Mouse (Mus musculus): ENCODE data around the gene Dlgap4. TPM values are rescaled to one million over a fixed set of nuclear protein-coding genes. Genes with fewer than 3 reads are reported as not detected.

Dlgap4 gene
- polyA plus RNA-seq, 1 experiment, result 116 TPM

GRCm38 (mm10) chr2:156626544-156626943 lies 13.0 kb downstream of the Dlgap4 start:
- H3K4me1 ChIP-seq (ENCODE audit: control insufficient read depth, insufficient read depth, low read length), result no peaks in the 10 kb centered on the region
- no peak for DNase-seq
- WGBS, result 60% methylated on average over 8 of the region's 8 CpGs
- no peak overlapping the region for H3K4me3 ChIP-seq (replicated peaks; ENCODE audit: extremely low read depth, low read depth, low read length)
- TF ChIP-seq POLR2A (IDR thresholded peaks at IDR 0.05; ENCODE audit: borderline replicate concordance, extremely low read depth, low read depth, low read length) (no peak), CTCF (IDR thresholded peaks at IDR 0.05; ENCODE audit: insufficient read depth, low read length) (no peak)

DNA sequence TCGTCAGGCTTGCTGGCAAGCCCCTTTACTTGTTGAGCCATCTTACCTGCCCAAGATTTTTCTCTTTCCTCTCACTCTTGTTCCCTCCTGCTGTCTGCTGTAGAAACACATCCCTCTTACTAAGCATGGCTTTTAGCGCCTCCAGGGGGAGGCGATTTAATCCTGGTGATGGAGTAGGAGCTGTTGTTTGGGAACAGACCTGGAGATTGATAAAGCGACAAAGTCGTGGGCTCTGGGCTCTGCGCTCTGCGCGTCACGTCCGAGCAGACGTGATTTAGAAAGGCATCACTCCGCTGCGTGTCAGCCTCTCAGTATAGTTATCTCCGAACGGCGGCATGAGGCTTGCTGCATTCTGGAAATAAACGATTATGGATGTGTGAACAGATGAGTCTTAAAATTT lies 14.4 kb downstream of the Dlgap4 start:
- 37% methylated on average over 17 of the region's 17 CpGs for WGBS
- no peak for TF ChIP-seq POLR2A (IDR thresholded peaks at IDR 0.05; ENCODE audit: borderline replicate concordance, extremely low read depth, low read depth, low read length)
- H3K4me1 ChIP-seq (ENCODE audit: control insufficient read depth, insufficient read depth, low read length), result no peaks in the 10 kb centered on the region
- no peak overlapping the region for H3K4me3 ChIP-seq (replicated peaks; ENCODE audit: extremely low read depth, low read depth, low read length)
- DNase-seq, result no peak

DNA sequence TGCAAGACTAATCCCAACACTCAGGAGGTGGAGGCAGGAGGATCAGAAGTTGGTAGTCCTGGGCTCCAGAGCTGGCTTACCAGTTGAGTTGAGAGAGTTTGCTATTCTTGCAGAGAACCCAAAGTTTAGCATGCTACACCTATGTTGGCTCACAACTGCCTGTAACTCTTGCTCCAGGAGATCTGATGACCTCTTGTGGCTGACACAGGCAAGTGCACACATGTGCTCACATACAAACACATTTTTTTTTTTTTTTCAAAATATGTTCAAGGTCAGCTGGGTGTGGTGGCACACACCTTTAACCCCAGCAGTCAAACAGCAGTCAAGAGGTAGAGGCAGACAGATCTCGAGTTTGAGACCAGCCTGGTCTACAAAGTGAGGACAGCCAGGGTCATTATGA lies 16.8 kb downstream of the Dlgap4 start:
- Histone ChIP-seq H3K4me3 (replicated peaks; ENCODE audit: extremely low read depth, low read depth, low read length) (no peak overlapping the region), H3K4me1 (ENCODE audit: control insufficient read depth, insufficient read depth, low read length) (no peaks in the 10 kb centered on the region)
- DNase-seq, result no peak
- 49% methylated on average over 1 of the region's 1 CpGs for WGBS
- TF ChIP-seq CTCF (IDR thresholded peaks at IDR 0.05; ENCODE audit: insufficient read depth, low read length) (no peak), POLR2A (IDR thresholded peaks at IDR 0.05; ENCODE audit: borderline replicate concordance, extremely low read depth, low read depth, low read length) (no peak)

DNA sequence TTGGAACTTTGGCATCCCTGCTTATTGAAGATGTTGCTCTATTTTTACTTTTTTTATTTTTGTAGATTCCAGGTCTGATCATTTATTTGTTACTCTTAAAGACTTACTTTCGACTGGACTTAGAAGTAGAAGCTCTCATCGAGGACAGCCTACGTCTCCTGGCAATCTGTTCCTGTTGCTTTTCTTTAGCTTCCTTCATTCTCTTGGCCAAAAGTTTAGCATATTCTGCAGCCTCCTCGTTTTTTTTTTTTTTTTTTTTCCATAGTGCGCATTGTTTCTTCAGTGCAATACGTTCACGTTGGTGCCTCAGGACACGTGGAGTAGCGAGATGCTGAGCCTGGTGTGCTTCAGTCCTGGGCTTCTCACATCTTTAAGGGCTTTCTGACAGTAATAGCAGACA lies 19.2 kb downstream of the Dlgap4 start:
- 82% methylated on average over 9 of the region's 9 CpGs for WGBS
- no peak overlapping the region for H3K4me3 ChIP-seq (replicated peaks; ENCODE audit: extremely low read depth, low read depth, low read length)
- TF ChIP-seq POLR2A (IDR thresholded peaks at IDR 0.05; ENCODE audit: borderline replicate concordance, extremely low read depth, low read depth, low read length) (no peak), CTCF (IDR thresholded peaks at IDR 0.05; ENCODE audit: insufficient read depth, low read length) (no peak)

GRCm38 (mm10) chr2:156635091-156635490 lies 21.6 kb downstream of the Dlgap4 start:
- TF ChIP-seq CTCF (IDR thresholded peaks at IDR 0.05; ENCODE audit: insufficient read depth, low read length) (no peak), POLR2A (IDR thresholded peaks at IDR 0.05; ENCODE audit: borderline replicate concordance, extremely low read depth, low read depth, low read length) (no peak)
- Histone ChIP-seq H3K4me1 (ENCODE audit: control insufficient read depth, insufficient read depth, low read length) (no peaks in the 10 kb centered on the region), H3K4me3 (replicated peaks; ENCODE audit: extremely low read depth, low read depth, low read length) (no peak overlapping the region)
- no peak for DNase-seq
- WGBS, result 84% methylated on average over 9 of the region's 9 CpGs

More for the DNA sequence above, 19.2 kb downstream of the Dlgap4 start:
- no peaks in the 10 kb centered on the region for H3K4me1 ChIP-seq (ENCODE audit: control insufficient read depth, insufficient read depth, low read length)
- no peak for DNase-seq

DNA sequence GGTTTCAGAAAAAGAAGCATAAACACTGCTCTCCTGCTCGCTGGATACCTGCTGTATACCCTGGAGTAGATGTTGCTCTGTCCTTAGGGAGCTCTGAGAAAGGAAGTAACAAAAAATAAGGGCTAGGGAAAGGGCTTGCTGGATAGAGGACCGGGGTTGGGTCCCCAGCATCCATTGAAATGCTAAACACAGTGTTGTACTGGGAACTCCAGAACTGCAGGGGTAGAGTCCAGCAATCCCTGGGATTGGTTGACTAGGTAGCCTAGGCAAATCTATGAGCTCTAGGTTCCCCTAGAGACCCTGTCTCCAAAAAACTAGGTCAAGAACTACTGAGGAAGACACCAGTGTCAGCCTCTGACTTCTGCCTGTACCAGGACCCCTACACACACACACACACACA lies 27.6 kb downstream of the Dlgap4 start:
- no peak for DNase-seq
- no peaks in the 10 kb centered on the region for H3K4me1 ChIP-seq (ENCODE audit: control insufficient read depth, insufficient read depth, low read length)
- TF ChIP-seq POLR2A (IDR thresholded peaks at IDR 0.05; ENCODE audit: borderline replicate concordance, extremely low read depth, low read depth, low read length), result no peak
- no peak for TF ChIP-seq CTCF (IDR thresholded peaks at IDR 0.05; ENCODE audit: insufficient read depth, low read length)
- H3K4me3 ChIP-seq (replicated peaks; ENCODE audit: extremely low read depth, low read depth, low read length), result no peak overlapping the region
- WGBS, result 55% methylated on average over 2 of the region's 2 CpGs

DNA sequence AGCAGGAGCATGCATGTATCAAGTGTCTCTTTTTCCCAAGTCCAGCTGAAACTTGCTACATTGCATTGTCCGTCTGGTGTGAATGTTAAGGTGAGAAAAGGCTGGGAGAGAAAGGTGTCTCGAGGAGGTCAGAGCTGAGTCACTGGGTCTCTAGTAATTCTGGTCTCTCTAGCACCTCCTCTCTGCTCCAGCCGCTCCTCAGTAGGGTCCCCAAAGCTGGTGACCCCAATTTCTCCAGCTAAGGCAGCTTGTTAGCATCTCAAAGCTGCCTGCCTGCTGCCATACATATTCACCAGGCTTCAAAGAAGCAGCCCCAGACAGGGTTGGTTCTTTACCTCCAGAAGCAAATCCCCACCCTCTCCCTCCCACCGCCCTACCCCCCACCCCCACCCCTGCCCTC lies 29.4 kb downstream of the Dlgap4 start:
- H3K4me1 ChIP-seq (ENCODE audit: control insufficient read depth, insufficient read depth, low read length), result no peaks in the 10 kb centered on the region
- H3K4me3 ChIP-seq (replicated peaks; ENCODE audit: extremely low read depth, low read depth, low read length), result no peak overlapping the region
- no peak for DNase-seq
- TF ChIP-seq POLR2A (IDR thresholded peaks at IDR 0.05; ENCODE audit: borderline replicate concordance, extremely low read depth, low read depth, low read length) (no peak), CTCF (IDR thresholded peaks at IDR 0.05; ENCODE audit: insufficient read depth, low read length) (no peak)
- WGBS, result 23% methylated on average over 4 of the region's 4 CpGs

- WGBS, result 44% methylated on average over 3 of the region's 3 CpGs
Observed at GRCm38 (mm10) chr2:156643406-156643805, 29.9 kb downstream of the Dlgap4 start.

GRCm38 (mm10) chr2:156645145-156645544 lies 31.6 kb downstream of the Dlgap4 start:
- DNase-seq, result no peak
- no peaks in the 10 kb centered on the region for H3K4me1 ChIP-seq (ENCODE audit: control insufficient read depth, insufficient read depth, low read length)
- no peak for TF ChIP-seq POLR2A (IDR thresholded peaks at IDR 0.05; ENCODE audit: borderline replicate concordance, extremely low read depth, low read depth, low read length)
- TF ChIP-seq CTCF (IDR thresholded peaks at IDR 0.05; ENCODE audit: insufficient read depth, low read length), result no peak
- no peak overlapping the region for H3K4me3 ChIP-seq (replicated peaks; ENCODE audit: extremely low read depth, low read depth, low read length)
- 66% methylated on average over 6 of the region's 6 CpGs for WGBS

More at GRCm38 (mm10) chr2:156643406-156643805, 29.9 kb downstream of the Dlgap4 start:
- DNase-seq, result no peak
- TF ChIP-seq POLR2A (IDR thresholded peaks at IDR 0.05; ENCODE audit: borderline replicate concordance, extremely low read depth, low read depth, low read length) (no peak), CTCF (IDR thresholded peaks at IDR 0.05; ENCODE audit: insufficient read depth, low read length) (no peak)
- no peak overlapping the region for H3K4me3 ChIP-seq (replicated peaks; ENCODE audit: extremely low read depth, low read depth, low read length)
- no peaks in the 10 kb centered on the region for H3K4me1 ChIP-seq (ENCODE audit: control insufficient read depth, insufficient read depth, low read length)

DNA sequence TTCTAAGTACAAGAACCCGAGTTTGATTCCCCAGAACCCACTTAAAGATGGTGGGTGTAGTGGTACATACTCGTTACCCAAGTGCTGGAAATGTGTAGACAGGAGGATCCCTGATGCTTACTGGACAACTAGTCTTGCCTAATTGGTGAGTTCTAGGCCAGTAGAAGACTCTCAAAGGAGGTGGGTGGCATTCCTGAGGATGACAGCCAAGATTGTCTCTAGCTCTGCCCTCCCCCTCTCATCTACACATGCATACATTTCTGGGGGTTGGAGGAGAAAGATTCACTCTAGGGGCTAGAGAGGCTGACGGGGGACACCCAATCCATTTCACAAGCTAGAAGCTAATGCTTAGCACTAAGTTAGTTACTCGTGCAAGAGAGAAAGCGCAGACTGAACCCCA lies 33.4 kb downstream of the Dlgap4 start:
- Histone ChIP-seq H3K4me3 (replicated peaks; ENCODE audit: extremely low read depth, low read depth, low read length) (no peak overlapping the region), H3K4me1 (ENCODE audit: control insufficient read depth, insufficient read depth, low read length) (no peaks in the 10 kb centered on the region)
- WGBS, result 66% methylated on average over 5 of the region's 5 CpGs
- TF ChIP-seq CTCF (IDR thresholded peaks at IDR 0.05; ENCODE audit: insufficient read depth, low read length) (no peak), POLR2A (IDR thresholded peaks at IDR 0.05; ENCODE audit: borderline replicate concordance, extremely low read depth, low read depth, low read length) (no peak)
- DNase-seq, result no peak

Data from lung, adult 2 months (tissue).